Mouse (Mus musculus): ENCODE measurements around the gene Atxn7l1. TPM values are rescaled to one million over a fixed set of nuclear protein-coding genes. Genes with fewer than 3 reads are reported as not detected.

Gene Atxn7l1
- polyA plus RNA-seq, 1 experiment: 129 TPM

DNA sequence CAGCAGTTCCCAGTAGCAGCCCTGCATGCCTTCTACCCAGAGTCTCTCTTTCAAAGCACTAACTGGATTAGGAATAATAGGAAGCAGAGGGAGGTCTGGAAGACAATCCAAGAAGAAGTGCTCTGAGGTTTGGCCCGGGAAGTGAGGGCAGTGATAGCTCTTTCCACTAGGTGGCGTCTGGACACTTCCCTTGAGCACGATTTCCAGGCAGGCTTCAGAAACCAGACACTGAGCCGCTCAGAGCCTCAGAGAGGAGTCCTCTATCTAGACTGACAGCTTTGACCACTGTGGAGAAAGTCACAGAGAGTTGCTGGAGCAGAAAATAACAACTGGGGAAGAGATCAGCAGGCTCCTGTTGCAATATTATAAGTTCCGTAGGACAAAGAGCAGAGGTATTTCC, 241.3 kb downstream of the Atxn7l1 start:
- no peaks in the 10 kb centered on the region for H3K36me3 ChIP-seq (ENCODE audit: control insufficient read depth, insufficient read depth, low read length)
- H3K27me3 ChIP-seq (ENCODE audit: control insufficient read depth, insufficient read depth, low read length): no peaks in the 10 kb centered on the region
- no peak overlapping the region for H3K27ac ChIP-seq (ENCODE audit: control insufficient read depth, insufficient read depth, low read length)
- H3K4me1 ChIP-seq (replicated peaks; ENCODE audit: control insufficient read depth, insufficient read depth, low read length): no peaks in the 10 kb centered on the region
- TF ChIP-seq CTCF (IDR thresholded peaks at IDR 0.05; ENCODE audit: borderline replicate concordance, control insufficient read depth, extremely low read depth, insufficient read depth, low read length, poor library complexity) (peak; percentile 63; the same call in 1 of the 2 replicates), POLR2A (IDR thresholded peaks at IDR 0.05; ENCODE audit: control insufficient read depth, extremely low read depth, insufficient read depth, low read length, poor library complexity) (no peak)
- 22% methylated on average over 5 of the region's 5 CpGs for WGBS
- peak; percentile 49 for DNase-seq
- H3K4me3 ChIP-seq (ENCODE audit: control insufficient read depth, insufficient read depth, low read length): no peak overlapping the region

DNA sequence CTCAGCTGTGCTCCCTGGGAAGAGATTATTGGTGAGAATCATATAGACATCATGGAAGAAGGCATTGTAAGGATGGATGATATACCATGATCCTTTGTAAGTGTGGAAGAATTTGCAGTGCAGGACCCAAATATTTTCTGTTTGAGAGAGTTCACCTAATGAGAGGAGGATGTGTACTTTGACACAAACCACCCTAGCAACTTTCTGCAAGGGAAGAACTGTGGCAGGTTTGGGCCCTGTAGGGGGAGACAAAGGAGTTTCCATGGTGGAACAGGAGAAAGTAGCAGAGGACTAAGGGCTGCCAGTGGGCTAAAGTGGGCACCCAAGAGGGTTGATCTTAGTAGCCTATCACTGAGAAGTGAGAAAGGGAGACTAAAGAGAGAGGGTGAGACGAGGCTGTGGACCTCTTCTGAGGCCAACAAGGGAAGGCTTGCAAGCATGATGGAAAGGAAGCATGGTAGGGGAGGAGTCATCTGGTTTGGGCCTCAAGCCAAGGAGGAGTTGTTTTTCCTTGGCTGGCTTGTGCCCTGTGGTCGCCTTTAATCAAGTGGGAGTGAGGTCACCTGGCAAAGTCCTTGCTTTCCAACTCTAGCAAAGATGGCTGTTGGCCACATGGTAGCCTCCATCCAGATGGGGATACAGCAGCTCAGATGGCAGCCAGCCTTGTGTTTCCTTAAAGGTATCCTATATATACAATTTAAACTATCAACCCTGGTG, 243.5 kb downstream of the Atxn7l1 start:
- H3K4me3 ChIP-seq (ENCODE audit: control insufficient read depth, insufficient read depth, low read length): no peak overlapping the region
- TF ChIP-seq POLR2A (IDR thresholded peaks at IDR 0.05; ENCODE audit: control insufficient read depth, extremely low read depth, insufficient read depth, low read length, poor library complexity) (no peak), CTCF (IDR thresholded peaks at IDR 0.05; ENCODE audit: borderline replicate concordance, control insufficient read depth, extremely low read depth, insufficient read depth, low read length, poor library complexity) (no peak)

DNA sequence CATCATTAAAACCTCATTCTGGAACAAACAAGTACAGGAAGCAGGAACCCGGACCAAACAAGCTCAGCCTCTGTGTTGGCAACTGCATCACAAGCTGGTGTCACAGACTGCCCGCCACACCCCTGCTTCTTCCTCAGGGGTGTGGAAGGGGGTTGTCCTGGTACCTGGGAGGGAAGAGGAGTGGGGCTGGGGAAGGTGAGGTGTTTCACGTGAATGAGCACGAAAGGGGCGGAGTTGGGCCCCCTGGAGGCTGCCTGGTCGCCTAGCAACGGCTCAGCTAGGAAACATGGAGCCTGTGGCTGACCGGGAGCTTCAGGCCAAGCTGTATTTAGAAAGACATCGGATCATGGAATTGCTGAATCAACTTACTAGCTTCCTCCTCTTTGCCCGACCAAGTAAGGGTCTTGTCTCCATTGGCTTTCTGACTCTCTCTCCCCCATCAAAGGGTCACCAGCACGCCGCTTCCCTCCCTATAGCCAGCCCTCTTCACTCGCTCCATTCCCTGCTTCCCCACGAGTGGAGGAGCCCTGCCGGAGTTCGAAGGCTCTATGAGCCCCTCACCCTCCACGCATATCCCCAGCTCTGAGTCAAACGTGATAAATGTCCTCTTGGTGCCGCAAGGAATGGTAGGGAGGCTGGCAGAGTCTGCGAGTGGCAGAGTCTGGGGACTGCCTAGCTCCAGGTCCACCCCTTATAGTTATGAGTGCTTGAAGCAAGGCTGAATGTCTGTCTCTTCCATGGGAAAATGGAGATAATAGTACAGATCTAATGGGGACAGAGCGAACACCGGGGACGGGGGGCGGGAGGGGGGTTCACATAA, 247.5 kb downstream of the Atxn7l1 start, which contains the start of gene Efcab10:
Gene Efcab10, plus strand, starts transcription at position 51 of the 820 bp plus-strand sequence.
- H3K4me3 ChIP-seq (ENCODE audit: control insufficient read depth, insufficient read depth, low read length): no peak within 1 kb of the TSS
- no peaks in the 10 kb centered on the region for H3K36me3 ChIP-seq (ENCODE audit: control insufficient read depth, insufficient read depth, low read length)
- DNase-seq: no peak
- 0 out of 2 replicates have a peak, but pooled peaks cover 3% of the 10 kb centered on the region for H3K4me1 ChIP-seq (replicated peaks; ENCODE audit: control insufficient read depth, insufficient read depth, low read length)
- no peak within 1 kb of the TSS for H3K27ac ChIP-seq (ENCODE audit: control insufficient read depth, insufficient read depth, low read length)
- TF ChIP-seq POLR2A (IDR thresholded peaks at IDR 0.05; ENCODE audit: control insufficient read depth, extremely low read depth, insufficient read depth, low read length, poor library complexity) (no peak), CTCF (IDR thresholded peaks at IDR 0.05; ENCODE audit: borderline replicate concordance, control insufficient read depth, extremely low read depth, insufficient read depth, low read length, poor library complexity) (no peak)
- no peaks in the 10 kb centered on the region for H3K27me3 ChIP-seq (ENCODE audit: control insufficient read depth, insufficient read depth, low read length)
- 47% methylated on average over 24 of the region's 24 CpGs for WGBS

More for the DNA sequence above, 243.5 kb downstream of the Atxn7l1 start:
- H3K4me1 ChIP-seq (replicated peaks; ENCODE audit: control insufficient read depth, insufficient read depth, low read length): 0 out of 2 replicates have a peak, but pooled peaks cover 3% of the 10 kb centered on the region
- H3K36me3 ChIP-seq (ENCODE audit: control insufficient read depth, insufficient read depth, low read length): no peaks in the 10 kb centered on the region
- 34% methylated on average over 2 of the region's 2 CpGs for WGBS
- no peaks in the 10 kb centered on the region for H3K27me3 ChIP-seq (ENCODE audit: control insufficient read depth, insufficient read depth, low read length)
- no peak overlapping the region for H3K27ac ChIP-seq (ENCODE audit: control insufficient read depth, insufficient read depth, low read length)
- no peak for DNase-seq

DNA sequence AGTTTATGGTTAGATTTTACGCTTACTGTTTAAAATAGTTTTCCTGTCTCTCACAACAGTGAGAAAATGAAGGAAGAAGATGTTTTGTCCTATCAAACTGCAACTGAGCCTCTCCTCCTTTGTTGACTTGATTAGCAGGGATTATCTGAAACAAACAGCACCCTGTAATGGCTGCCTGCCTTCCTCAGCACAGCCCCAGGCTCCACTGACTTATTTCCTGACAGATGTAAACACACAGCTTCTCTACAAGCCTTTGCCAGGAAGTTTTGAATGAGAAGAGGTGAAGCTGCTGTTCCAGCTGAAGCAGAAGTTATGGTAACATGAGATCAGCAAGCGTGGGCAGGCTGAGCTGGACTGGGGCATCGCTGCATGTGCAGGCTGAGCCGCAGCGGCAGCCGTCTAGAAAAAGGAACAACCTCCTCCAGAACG, 255.8 kb downstream of the Atxn7l1 start:
- 19% methylated on average over 7 of the region's 7 CpGs for WGBS
- no peak overlapping the region for H3K27ac ChIP-seq (ENCODE audit: control insufficient read depth, insufficient read depth, low read length)
- H3K4me3 ChIP-seq (ENCODE audit: control insufficient read depth, insufficient read depth, low read length): no peak overlapping the region
- no peak for DNase-seq
- no peak for TF ChIP-seq POLR2A (IDR thresholded peaks at IDR 0.05; ENCODE audit: control insufficient read depth, extremely low read depth, insufficient read depth, low read length, poor library complexity)
- TF ChIP-seq CTCF (IDR thresholded peaks at IDR 0.05; ENCODE audit: borderline replicate concordance, control insufficient read depth, extremely low read depth, insufficient read depth, low read length, poor library complexity): no peak
- H3K27me3 ChIP-seq (ENCODE audit: control insufficient read depth, insufficient read depth, low read length): no peaks in the 10 kb centered on the region
- H3K36me3 ChIP-seq (ENCODE audit: control insufficient read depth, insufficient read depth, low read length): no peaks in the 10 kb centered on the region
- no peaks in the 10 kb centered on the region for H3K4me1 ChIP-seq (replicated peaks; ENCODE audit: control insufficient read depth, insufficient read depth, low read length)

DNA sequence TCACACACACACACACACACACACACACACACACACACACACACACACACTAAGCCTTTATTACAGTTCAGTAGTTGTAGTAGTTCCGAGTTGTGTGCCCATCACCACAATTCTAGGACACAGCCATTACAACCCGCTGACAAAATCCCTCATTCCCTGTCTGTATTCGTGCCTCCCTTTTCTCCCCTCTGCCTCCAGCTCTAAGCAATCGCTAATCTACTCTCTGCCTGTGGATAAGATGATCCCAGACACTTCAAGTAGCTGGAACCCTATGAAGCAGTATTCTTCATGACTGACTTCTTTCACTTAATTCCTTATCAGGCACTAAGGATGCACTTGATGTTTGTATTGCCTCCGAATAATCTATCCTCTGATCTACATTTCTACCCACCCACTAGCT, 257.5 kb downstream of the Atxn7l1 start:
- DNase-seq: no peak
- no peaks in the 10 kb centered on the region for H3K36me3 ChIP-seq (ENCODE audit: control insufficient read depth, insufficient read depth, low read length)
- no peak overlapping the region for H3K27ac ChIP-seq (ENCODE audit: control insufficient read depth, insufficient read depth, low read length)
- TF ChIP-seq POLR2A (IDR thresholded peaks at IDR 0.05; ENCODE audit: control insufficient read depth, extremely low read depth, insufficient read depth, low read length, poor library complexity) (no peak), CTCF (IDR thresholded peaks at IDR 0.05; ENCODE audit: borderline replicate concordance, control insufficient read depth, extremely low read depth, insufficient read depth, low read length, poor library complexity) (no peak)
- 93% methylated on average over 5 of the region's 5 CpGs for WGBS
- H3K4me3 ChIP-seq (ENCODE audit: control insufficient read depth, insufficient read depth, low read length): no peak overlapping the region
- no peaks in the 10 kb centered on the region for H3K4me1 ChIP-seq (replicated peaks; ENCODE audit: control insufficient read depth, insufficient read depth, low read length)
- H3K27me3 ChIP-seq (ENCODE audit: control insufficient read depth, insufficient read depth, low read length): no peaks in the 10 kb centered on the region

DNA sequence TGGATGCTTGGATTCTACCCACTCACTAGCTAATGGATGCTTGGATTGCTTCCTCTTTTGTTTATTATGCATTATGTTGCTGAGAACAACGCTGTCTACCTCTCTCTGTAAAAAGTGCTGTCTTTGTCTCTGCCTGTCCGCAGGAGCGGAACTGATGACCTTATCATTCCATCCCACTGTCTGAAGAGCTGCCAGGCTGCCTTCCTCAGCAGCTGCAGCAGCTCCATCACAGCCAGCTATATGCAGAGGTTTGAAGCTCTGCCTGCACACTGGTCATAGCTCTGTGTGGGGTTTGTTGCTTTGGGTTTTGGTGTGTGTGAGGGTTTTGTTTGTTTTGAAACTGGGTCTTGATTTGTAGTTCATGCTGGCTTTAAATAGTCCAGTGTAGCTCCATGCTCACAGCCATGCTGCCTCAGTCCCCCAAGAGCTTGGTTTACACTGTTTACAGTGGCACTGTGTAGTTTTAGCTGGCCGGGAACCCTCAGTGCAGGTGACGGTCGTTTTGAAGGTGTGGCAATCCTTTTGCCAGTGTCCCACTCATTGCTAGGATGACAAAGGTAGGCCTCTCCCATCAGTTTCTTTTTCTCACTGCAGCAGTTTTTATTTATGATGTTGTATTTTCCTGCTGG, 258.0 kb downstream of the Atxn7l1 start:
- WGBS: 88% methylated on average over 6 of the region's 6 CpGs
- no peaks in the 10 kb centered on the region for H3K36me3 ChIP-seq (ENCODE audit: control insufficient read depth, insufficient read depth, low read length)

More for the DNA sequence above, 258.0 kb downstream of the Atxn7l1 start:
- no peaks in the 10 kb centered on the region for H3K4me1 ChIP-seq (replicated peaks; ENCODE audit: control insufficient read depth, insufficient read depth, low read length)
- no peaks in the 10 kb centered on the region for H3K27me3 ChIP-seq (ENCODE audit: control insufficient read depth, insufficient read depth, low read length)
- H3K4me3 ChIP-seq (ENCODE audit: control insufficient read depth, insufficient read depth, low read length): no peak overlapping the region
- no peak for DNase-seq
- TF ChIP-seq POLR2A (IDR thresholded peaks at IDR 0.05; ENCODE audit: control insufficient read depth, extremely low read depth, insufficient read depth, low read length, poor library complexity): no peak
- TF ChIP-seq CTCF (IDR thresholded peaks at IDR 0.05; ENCODE audit: borderline replicate concordance, control insufficient read depth, extremely low read depth, insufficient read depth, low read length, poor library complexity): no peak
- no peak overlapping the region for H3K27ac ChIP-seq (ENCODE audit: control insufficient read depth, insufficient read depth, low read length)
